Mouse (Mus musculus) lung, postnatal 0 days (tissue): ENCODE measurements around the gene Epas1. TPM values are rescaled to one million over a fixed set of nuclear protein-coding genes. Genes with fewer than 3 reads are reported as not detected.
A peak's percentile ranks its signal among the peaks of the same experiment; 100 is the strongest.

Experiments
- ATAC-seq: fragments of 200-750 bp; cut with Nextera tagmentation; 2 replicates; pipeline ENCODE4 v1.8.0; 2017; ENCODE audit warnings: moderate library complexity
- DNase-seq: peaks from one replicate; pipeline ENCODE4 v3.0.0-alpha.2; 2016; ENCODE audit warnings: low spot score
- H3K27ac ChIP-seq: fragments of 300-500 bp; sonication (generic); 2 replicates; pipeline ENCODE4 v1.5.1; 2014; ENCODE audit warnings: antibody characterized with exemption, mild to moderate bottlenecking, low read length, mixed read lengths
- H3K27me3 ChIP-seq: fragments of 300-500 bp; sonication (generic); replicated peaks from 2 replicates; pipeline ENCODE4 v1.6.1; 2014; ENCODE audit warnings: low read length, mixed read lengths; ENCODE audit not compliant: insufficient read depth
- H3K36me3 ChIP-seq: fragments of 300-500 bp; sonication (generic); 2 replicates; pipeline ENCODE4 v1.6.1; 2014; ENCODE audit warnings: low read length, mixed read lengths; ENCODE audit not compliant: insufficient read depth
- H3K4me1 ChIP-seq: fragments of 300-500 bp; sonication (generic); 2 replicates; pipeline ENCODE4 v1.6.1; 2014; ENCODE audit warnings: antibody characterized with exemption, low read depth, low read length, mixed read lengths; ENCODE audit not compliant: insufficient read depth
- H3K4me2 ChIP-seq: fragments of 300-500 bp; sonication (generic); replicated peaks from 2 replicates; pipeline ENCODE4 v1.6.1; 2014; ENCODE audit warnings: low read depth, mild to moderate bottlenecking, low read length, moderate library complexity, mixed read lengths
- H3K4me3 ChIP-seq: fragments of 300-500 bp; sonication (generic); 2 replicates; pipeline ENCODE4 v1.5.1; 2014; ENCODE audit warnings: low read depth, low read length
- H3K9ac ChIP-seq: fragments of 300-500 bp; sonication (generic); replicated peaks from 2 replicates; pipeline ENCODE4 v1.6.1; 2014; ENCODE audit warnings: low read depth, mild to moderate bottlenecking
- H3K9me3 ChIP-seq: fragments of 300-500 bp; sonication (generic); 2 replicates; pipeline ENCODE4 v1.6.1; 2016; ENCODE audit warnings: low read length, mixed read lengths
- CTCF ChIP-seq: IDR thresholded peaks from 2 replicates; pipeline ENCODE4 v1.5.1; 2016; ENCODE audit warnings: antibody characterized with exemption, mild to moderate bottlenecking
- EP300 ChIP-seq: IDR thresholded peaks from 2 replicates; pipeline ENCODE4 v1.6.1; 2016; ENCODE audit warnings: antibody characterized with exemption, mild to moderate bottlenecking, control low read depth
- WGBS: fragments of 180-500 bp; shearing (Covaris S2); extraction: QIAGEN DNeasy Blood & Tissue Kit; methylation state at CpG from one replicate; pipeline ENCODE4 v1.1.7; 2014; 5-methylcytosine and 5-hydroxymethylcytosine counted together
- polyA plus RNA-seq: library from polyadenylated mRNA; unstranded; fragments of >200 nt; fragmentation: Nextera tagmentation; extraction: Ambion mirVana; gene quantifications from 2 replicates; pipeline ENCODE4 v1.2.1, GENCODE M21; 2015

The Epas1 gene
- polyA plus RNA-seq, 1 experiment from 2014 or later: 89.8 TPM

DNA sequence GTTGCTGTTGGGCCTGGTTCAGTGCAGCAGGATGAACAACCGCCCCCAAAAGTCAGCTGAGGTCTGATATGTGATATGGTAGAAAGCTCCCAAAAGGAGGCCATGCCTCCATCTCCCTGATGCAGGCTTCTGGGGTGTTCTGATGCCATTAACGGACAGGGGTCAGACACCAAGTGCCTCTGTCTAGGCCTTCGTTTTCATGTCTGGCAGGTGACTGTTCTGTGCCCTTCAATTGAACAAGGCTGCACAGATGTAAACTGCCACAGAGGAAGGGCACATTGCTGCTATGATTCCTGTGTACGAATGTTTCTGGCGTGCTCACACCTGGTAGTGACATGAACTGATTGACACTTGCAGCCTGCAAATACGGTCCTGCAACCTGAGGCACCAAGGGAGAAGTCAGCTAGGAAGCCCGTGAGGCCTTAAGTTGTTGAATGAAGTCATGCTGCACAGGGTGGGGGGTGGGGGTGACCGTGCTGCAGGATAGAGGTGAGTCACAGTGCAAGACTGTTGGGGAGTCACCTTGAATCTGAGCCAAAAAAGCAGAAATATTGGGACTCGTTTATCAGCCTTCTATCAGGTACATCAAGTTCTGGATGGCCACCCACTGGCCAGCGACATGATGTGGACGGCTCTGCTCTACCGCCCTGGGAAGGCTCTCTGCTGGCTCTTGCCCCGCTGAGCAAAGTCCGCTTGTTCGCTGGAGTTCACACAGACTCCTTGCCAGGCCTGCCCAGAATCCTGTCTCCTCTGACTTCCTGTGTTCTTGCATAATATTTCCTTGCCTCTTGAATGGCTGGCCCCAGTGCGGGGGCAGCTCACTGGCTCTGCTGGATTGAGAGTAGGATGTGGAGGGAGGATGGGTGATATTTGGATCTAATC, 16.1 kb downstream of the Epas1 start:
- peak; percentile 97 for TF ChIP-seq EP300
- peak; percentile 19 for TF ChIP-seq CTCF
- peak overlapping the region; percentile 49 for H3K27ac ChIP-seq
- peak; percentile 95 for ATAC-seq
- DNase-seq: peak; percentile 85
- H3K9me3 ChIP-seq: no peaks in the 10 kb centered on the region
- H3K36me3 ChIP-seq: 0 out of 2 replicates have a peak, but pooled peaks cover 7% of the 10 kb centered on the region
- H3K27me3 ChIP-seq: no peaks in the 10 kb centered on the region
- H3K9ac ChIP-seq: no peak overlapping the region
- H3K4me2 ChIP-seq: no peak overlapping the region
- WGBS: 33% methylated on average over 16 of the region's 16 CpGs
- no peak overlapping the region for H3K4me3 ChIP-seq
- H3K4me1 ChIP-seq: peaks cover 7% of the 10 kb centered on the region; the same call in 1 of the 2 replicates

DNA sequence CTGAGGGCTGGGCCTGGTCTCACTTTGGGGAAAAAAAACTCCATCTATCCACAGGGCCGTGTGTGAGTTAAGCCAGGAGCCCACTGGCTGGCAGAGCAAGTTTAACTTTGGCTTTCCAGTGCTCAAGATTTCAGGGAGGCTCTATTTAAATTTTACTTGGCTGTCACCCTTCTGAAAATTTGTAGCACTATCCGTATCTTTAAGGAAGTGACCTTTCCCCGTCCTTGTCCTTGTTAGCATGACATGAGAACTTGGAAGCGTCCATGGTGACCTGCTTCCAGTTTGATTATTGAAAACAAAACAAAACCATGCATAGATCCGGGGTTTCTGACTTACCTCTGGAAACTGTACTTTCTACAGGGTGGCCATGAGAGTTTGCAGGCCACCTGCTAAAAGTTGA, 17.3 kb downstream of the Epas1 start:
- Histone ChIP-seq H3K27ac (no peak overlapping the region), H3K27me3 (no peaks in the 10 kb centered on the region), H3K4me1 (peaks cover 7% of the 10 kb centered on the region; the same call in 1 of the 2 replicates), H3K4me3 (no peak overlapping the region), H3K4me2 (no peak overlapping the region), H3K9ac (no peak overlapping the region), H3K9me3 (no peaks in the 10 kb centered on the region), H3K36me3 (0 out of 2 replicates have a peak, but pooled peaks cover 5% of the 10 kb centered on the region)
- ATAC-seq: no peak
- WGBS: 65% methylated on average over 5 of the region's 5 CpGs
- TF ChIP-seq CTCF (no peak), EP300 (no peak)
- DNase-seq: no peak

DNA sequence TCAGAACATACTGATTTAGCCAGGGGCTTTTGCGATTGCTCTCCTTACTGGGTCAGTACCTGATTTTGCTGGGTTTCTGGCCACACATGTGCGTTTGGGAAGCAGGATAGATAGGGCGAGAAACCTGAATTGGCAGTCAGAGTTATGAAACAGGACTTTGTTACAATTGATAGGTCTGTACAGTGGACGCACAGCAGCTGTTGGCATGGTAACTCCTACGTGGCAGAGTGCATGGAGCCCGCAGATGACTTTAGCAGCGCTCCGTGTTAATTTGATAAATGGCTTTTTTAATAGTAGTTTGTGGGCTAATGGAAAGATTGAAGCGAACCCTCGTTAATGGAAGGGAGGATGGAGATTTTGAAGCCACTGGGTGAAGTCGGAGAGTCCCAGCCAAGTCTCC, 18.5 kb downstream of the Epas1 start:
- H3K4me2 ChIP-seq: no peak overlapping the region
- no peak overlapping the region for H3K27ac ChIP-seq
- ATAC-seq (no peak), DNase-seq (no peak)
- no peaks in the 10 kb centered on the region for H3K9me3 ChIP-seq
- no peak overlapping the region for H3K4me3 ChIP-seq
- TF ChIP-seq CTCF (no peak), EP300 (no peak)
- no peaks in the 10 kb centered on the region for H3K27me3 ChIP-seq
- WGBS: 66% methylated on average over 11 of the region's 11 CpGs
- peaks cover 7% of the 10 kb centered on the region; the same call in 1 of the 2 replicates for H3K4me1 ChIP-seq
- no peaks in the 10 kb centered on the region for H3K36me3 ChIP-seq
- no peak overlapping the region for H3K9ac ChIP-seq

DNA sequence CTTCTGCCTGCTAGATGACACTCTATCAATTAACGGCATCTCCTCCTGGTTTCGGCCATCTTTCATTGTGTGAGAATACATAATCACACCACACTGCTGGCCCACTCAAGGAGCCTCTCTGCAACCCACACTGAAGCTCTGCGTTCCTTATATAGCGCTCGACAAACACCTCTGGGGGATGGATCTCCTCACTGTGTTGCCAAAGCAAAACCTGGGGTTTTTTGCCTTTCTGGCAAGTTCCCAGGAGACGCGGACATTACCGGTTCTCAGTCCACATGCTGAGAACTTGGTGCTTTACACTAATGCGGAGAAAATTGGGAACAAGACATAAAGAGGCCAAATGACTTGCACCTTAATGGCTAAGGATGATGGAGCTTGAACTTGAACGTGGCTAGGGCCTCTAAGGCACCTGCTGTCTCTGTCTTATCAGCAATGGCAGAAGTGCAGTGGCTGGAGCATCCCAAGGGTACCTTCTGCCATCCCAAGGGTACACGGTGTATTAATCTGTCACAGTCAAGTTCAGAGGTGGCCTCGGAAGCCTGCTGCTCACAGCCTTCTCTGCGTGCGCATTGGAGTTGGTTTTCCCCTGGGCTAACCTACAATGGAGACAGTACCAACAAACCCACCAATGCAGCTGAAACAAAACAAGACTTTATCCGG, 19.6 kb downstream of the Epas1 start:
- Histone ChIP-seq H3K9me3 (no peaks in the 10 kb centered on the region), H3K27me3 (no peaks in the 10 kb centered on the region), H3K4me1 (peaks cover 7% of the 10 kb centered on the region; the same call in 1 of the 2 replicates), H3K36me3 (no peaks in the 10 kb centered on the region), H3K4me3 (no peak overlapping the region), H3K27ac (no peak overlapping the region), H3K9ac (no peak overlapping the region), H3K4me2 (no peak overlapping the region)
- no peak for ATAC-seq
- WGBS: 87% methylated on average over 15 of the region's 15 CpGs
- TF ChIP-seq CTCF (no peak), EP300 (no peak)
- DNase-seq: no peak

DNA sequence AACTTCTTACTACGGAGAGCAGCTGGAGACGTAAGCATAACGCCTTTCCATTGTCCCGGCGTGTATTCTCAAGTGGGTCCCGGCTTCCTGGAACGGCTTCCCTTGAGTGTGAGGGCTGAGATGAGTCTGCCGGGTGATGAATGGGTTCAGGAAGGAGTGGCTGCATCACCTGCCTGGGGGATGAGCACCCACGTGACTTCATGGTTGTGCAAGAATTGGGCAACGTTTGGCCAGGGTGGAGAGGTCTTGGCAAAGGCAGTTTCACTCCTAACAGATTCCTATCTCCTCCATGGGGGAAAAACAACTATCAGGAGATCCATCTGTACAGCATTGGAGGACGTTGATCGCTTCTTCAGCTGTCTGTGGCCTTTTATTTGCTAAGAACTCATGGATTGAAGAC, 23.0 kb downstream of the Epas1 start:
- Histone ChIP-seq H3K4me3 (no peak overlapping the region), H3K27me3 (no peaks in the 10 kb centered on the region), H3K36me3 (no peaks in the 10 kb centered on the region), H3K9me3 (no peaks in the 10 kb centered on the region), H3K9ac (no peak overlapping the region), H3K4me2 (no peak overlapping the region), H3K27ac (no peak overlapping the region), H3K4me1 (peaks cover 7% of the 10 kb centered on the region; the same call in 1 of the 2 replicates)
- ATAC-seq: peak; percentile 47
- whole genome bisulfite sequencing: 49% methylated on average over 12 of the region's 12 CpGs
- no peak for TF ChIP-seq CTCF
- peak; percentile 83 for TF ChIP-seq EP300
- peak; percentile 48 for DNase-seq

DNA sequence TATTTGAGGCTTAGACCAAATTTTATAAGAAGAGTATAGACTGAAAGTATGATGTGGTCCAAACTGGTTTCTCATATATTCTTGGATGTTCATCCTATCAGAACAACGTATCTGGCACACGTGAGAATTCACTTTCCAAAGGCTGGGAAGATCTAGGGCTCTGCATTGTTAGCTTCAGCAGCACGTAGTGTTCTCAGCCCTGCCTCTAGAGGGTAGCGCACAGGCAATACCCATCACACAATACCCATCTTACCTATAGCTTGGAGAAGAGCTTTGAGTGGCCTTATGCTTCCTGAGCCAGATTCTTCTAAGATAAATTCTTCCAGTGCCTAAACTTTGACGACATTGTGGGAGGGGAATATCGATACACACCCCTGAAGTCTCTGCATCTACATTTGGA, 24.6 kb downstream of the Epas1 start:
- peaks cover 16% of the 10 kb centered on the region; the same call in 1 of the 2 replicates for H3K4me1 ChIP-seq
- no peak for TF ChIP-seq EP300
- peak; percentile 29; the same call in 1 of the 2 replicates for TF ChIP-seq CTCF
- H3K9ac ChIP-seq: no peak overlapping the region
- H3K4me2 ChIP-seq: no peak overlapping the region
- H3K36me3 ChIP-seq: no peaks in the 10 kb centered on the region
- H3K9me3 ChIP-seq: no peaks in the 10 kb centered on the region
- no peak overlapping the region for H3K4me3 ChIP-seq
- H3K27ac ChIP-seq: no peak overlapping the region
- 88% methylated on average over 6 of the region's 6 CpGs for WGBS
- H3K27me3 ChIP-seq: no peaks in the 10 kb centered on the region
- ATAC-seq: no peak
- no peak for DNase-seq
